Mouse (Mus musculus) E14TG2a.4 (cell line): ENCODE measurements around the gene March8.

Source experiments
- CTCF ChIP-seq: conservative IDR thresholded peaks from 2 replicates; pipeline ENCODE4 v1.5.1; 2014; ENCODE audit warnings: low read length
- POU5F1 ChIP-seq: IDR thresholded peaks from 2 replicates; pipeline ENCODE4 v1.6.1; 2014; ENCODE audit warnings: low read length, borderline replicate concordance

DNA sequence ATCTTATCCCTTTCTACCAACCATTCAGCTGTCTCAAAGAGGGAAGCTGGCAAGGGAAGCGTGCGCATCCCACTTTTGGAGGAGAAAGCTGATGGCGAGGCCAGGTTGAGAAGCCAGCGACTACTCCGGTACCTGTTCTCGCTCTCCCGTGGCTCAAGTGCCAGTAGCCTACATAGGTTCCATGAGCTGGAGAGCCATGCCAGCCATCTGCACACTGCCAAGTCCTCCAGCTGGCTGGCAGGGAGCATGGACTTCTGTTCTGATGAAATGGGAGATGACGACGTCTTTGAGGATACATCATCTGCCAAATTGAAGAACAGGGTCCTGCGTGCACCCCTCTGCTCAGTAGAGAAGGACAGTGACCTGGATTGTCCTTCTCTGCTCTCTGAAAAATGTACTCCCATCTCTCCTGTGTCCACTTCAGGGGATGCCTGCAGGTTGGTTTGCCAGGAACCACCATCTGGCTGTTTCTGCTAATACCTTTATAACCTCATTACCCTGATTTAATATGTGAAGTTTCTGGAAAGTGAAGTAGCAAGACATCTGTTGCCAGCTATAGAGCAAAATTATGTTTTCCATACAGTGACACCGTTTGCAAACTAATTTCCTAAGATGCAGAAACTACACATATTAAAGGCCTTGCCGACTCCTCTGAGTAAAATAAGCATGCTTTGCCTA is 64.1 kb downstream of the March8 start:
- TF ChIP-seq CTCF: no peak
- no peak for TF ChIP-seq POU5F1
